Mouse (Mus musculus): ENCODE results near the gene Tle2. TPM values are rescaled to one million over a fixed set of nuclear protein-coding genes. Genes with fewer than 3 reads are reported as not detected.

Tle2 gene
- polyA plus RNA-seq, 2 experiments from 2014 or later, result 0.78 to 1.5 TPM

- ATAC-seq, result no peak
Observed at GRCm38 (mm10) chr10:81605666-81605973, 31.3 kb downstream of the Tle2 start.

GRCm38 (mm10) chr10:81605974-81606751 lies 31.8 kb downstream of the Tle2 start, which contains the start of gene BC025920:
Gene BC025920, plus strand, starts transcription at chr10:81606270.
- peak; percentile 83 for ATAC-seq

GRCm38 (mm10) chr10:81608308-81608707 lies 33.9 kb downstream of the Tle2 start:
- no peak for ATAC-seq

GRCm38 (mm10) chr10:81612779-81613178 lies 38.4 kb downstream of the Tle2 start:
- ATAC-seq, result no peak

- no peak for ATAC-seq
Observed at GRCm38 (mm10) chr10:81615486-81615885, 41.1 kb downstream of the Tle2 start.

- ATAC-seq, result no peak
Observed at GRCm38 (mm10) chr10:81619976-81620375, 45.6 kb downstream of the Tle2 start.

- ATAC-seq, result no peak
Observed at GRCm38 (mm10) chr10:81620786-81621185, 46.4 kb downstream of the Tle2 start.

GRCm38 (mm10) chr10:81623441-81623840 lies 49.1 kb downstream of the Tle2 start:
- no peak for ATAC-seq

GRCm38 (mm10) chr10:81626101-81626993 lies 52.0 kb downstream of the Tle2 start:
- no peak for ATAC-seq

- ATAC-seq, result peak; percentile 94
Observed at GRCm38 (mm10) chr10:81626994-81627835, 52.9 kb downstream of the Tle2 start, which contains the start of gene Sirt6. Gene Sirt6, minus strand, starts transcription at chr10:81627797.

- peak; percentile 48 for ATAC-seq
Observed at GRCm38 (mm10) chr10:81627836-81628220, 53.5 kb downstream of the Tle2 start.

- no peak for ATAC-seq
Observed at GRCm38 (mm10) chr10:81628390-81628789, 54.0 kb downstream of the Tle2 start, which contains the start of gene Ankrd24. Gene Ankrd24, plus strand, starts transcription at chr10:81628540.

GRCm38 (mm10) chr10:81633253-81634099 lies 59.1 kb downstream of the Tle2 start:
- peak; percentile 93 for ATAC-seq

- ATAC-seq, result no peak
Observed at GRCm38 (mm10) chr10:81636338-81636737, 62.0 kb downstream of the Tle2 start.

- no peak for ATAC-seq
Observed at GRCm38 (mm10) chr10:81638101-81638500, 63.7 kb downstream of the Tle2 start.

Other genes starting within 250 kb of the Tle2 start
- gene Tbxa2r, start 245.8 kb upstream of the Tle2 start, polyA plus RNA-seq (2017; shearing (Covaris generic)), result 10 to 100 TPM; 20.9 to 21.4 TPM
- not detected for gene Gipc3, start 231.3 kb upstream of the Tle2 start, polyA plus RNA-seq (2017; shearing (Covaris generic))
- gene Hmg20b, start 224.1 kb upstream of the Tle2 start, polyA plus RNA-seq (2017; shearing (Covaris generic)), result 10 to 100 TPM; 18.7 to 20.6 TPM
- gene Mfsd12, start 217.1 kb upstream of the Tle2 start, polyA plus RNA-seq (2017; shearing (Covaris generic)), result 1 to 10 TPM; 1.2 TPM
- 1 to 10 TPM in 1 of 2 experiments, not detected in 1; 2.1 TPM for gene 4930404N11Rik, start 208.7 kb upstream of the Tle2 start, polyA plus RNA-seq (2017; shearing (Covaris generic))
- gene Fzr1, start 196.0 kb upstream of the Tle2 start, polyA plus RNA-seq (2017; shearing (Covaris generic)), result 10 to 100 TPM; 19.3 to 20.1 TPM
- 10 to 100 TPM; 12.7 to 13.7 TPM for gene Dohh, start 190.1 kb upstream of the Tle2 start, polyA plus RNA-seq (2017; shearing (Covaris generic))
- gene Gm48551, start 190.1 kb upstream of the Tle2 start, polyA plus RNA-seq (2017; shearing (Covaris generic)), result 1 to 10 TPM; 1.1 to 1.2 TPM
- gene Gm48552, start 185.6 kb upstream of the Tle2 start, polyA plus RNA-seq (2017; shearing (Covaris generic)), result 1 to 10 TPM in 1 of 2 experiments, not detected in 1; 1.4 TPM
- gene Smim24, start 181.5 kb upstream of the Tle2 start, polyA plus RNA-seq (2017; shearing (Covaris generic)), result 10 to 100 TPM in 1 of 2 experiments, 1 to 10 TPM in 1; 7.3 to 13.3 TPM
- 10 to 100 TPM; 15.2 to 16.0 TPM for gene Nfic, start 118.9 kb upstream of the Tle2 start, polyA plus RNA-seq (2017; shearing (Covaris generic))
- 1 to 10 TPM in 1 of 2 experiments, under 1 TPM in 1; 0.44 to 1.5 TPM for gene Celf5, start 91.9 kb upstream of the Tle2 start, polyA plus RNA-seq (2017; shearing (Covaris generic))
- gene Ncln, start 78.2 kb upstream of the Tle2 start, polyA plus RNA-seq (2017; shearing (Covaris generic)), result 10 to 100 TPM; 33.4 to 41.8 TPM
- gene S1pr4, start 74.4 kb upstream of the Tle2 start, polyA plus RNA-seq (2017; shearing (Covaris generic)), result 10 to 100 TPM; 70.0 to 70.7 TPM
- gene Gna15, start 50.3 kb upstream of the Tle2 start, polyA plus RNA-seq (2017; shearing (Covaris generic)), result 10 to 100 TPM; 55.2 to 62.0 TPM
- 10 to 100 TPM; 21.7 to 24.5 TPM for gene Gna11, start 29.4 kb upstream of the Tle2 start, polyA plus RNA-seq (2017; shearing (Covaris generic))
- gene Aes, start 15.1 kb upstream of the Tle2 start, polyA plus RNA-seq (2017; shearing (Covaris generic)), result 100 to 1,000 TPM; 120 to 125 TPM
- gene Tle6, start 26.5 kb downstream of the Tle2 start, polyA plus RNA-seq (2017; shearing (Covaris generic)), result under 1 TPM in 1 of 2 experiments, not detected in 1; 0.89 TPM
- gene BC025920, start 31.7 kb downstream of the Tle2 start, polyA plus RNA-seq (2017; shearing (Covaris generic)), result 1 to 10 TPM; 1.5 to 2.5 TPM
- 10 to 100 TPM; 23.1 TPM for gene Sirt6, start 53.2 kb downstream of the Tle2 start, polyA plus RNA-seq (2017; shearing (Covaris generic))
- gene Ankrd24, start 54.0 kb downstream of the Tle2 start, polyA plus RNA-seq (2017; shearing (Covaris generic)), result 1 to 10 TPM; 1.1 to 1.7 TPM
- 1 to 10 TPM; 8.1 to 9.8 TPM for gene Gm10778, start 74.5 kb downstream of the Tle2 start, polyA plus RNA-seq (2017; shearing (Covaris generic))
- gene Zfp433, start 130.3 kb downstream of the Tle2 start, polyA plus RNA-seq (2017; shearing (Covaris generic)), result 10 to 100 TPM; 15.0 to 21.5 TPM
- gene Gm3055, start 196.6 kb downstream of the Tle2 start, polyA plus RNA-seq (2017; shearing (Covaris generic)), result 1 to 10 TPM; 6.6 to 7.3 TPM
- 1 to 10 TPM; 6.2 to 6.5 TPM for gene Gm4767, start 237.6 kb downstream of the Tle2 start, polyA plus RNA-seq (2017; shearing (Covaris generic))

Data from activated CD4-positive, CD25-positive, alpha-beta regulatory T cell, adult 4 months (primary cell).